Mouse (Mus musculus): ENCODE data around the gene Erg. TPM values are rescaled to one million over a fixed set of nuclear protein-coding genes. Genes with fewer than 3 reads are reported as not detected.

Gene Erg
- polyA plus RNA-seq, 1 experiment from 2014 or later, result 0.75 TPM

GRCm38 (mm10) chr16:95436051-95436450 is 150.3 kb downstream of the Erg start:
- Histone ChIP-seq H3K9ac (ENCODE audit: low read length) (no peak overlapping the region), H3K27ac (ENCODE audit: low read depth, low read length) (no peak overlapping the region), H3K27me3 (replicated peaks; ENCODE audit: control insufficient read depth, insufficient read depth, low read length) (no peaks in the 10 kb centered on the region), H3K36me3 (ENCODE audit: control insufficient read depth, insufficient read depth, low read length) (no peaks in the 10 kb centered on the region), H3K4me2 (ENCODE audit: low read length) (no peak overlapping the region), H3K4me3 (ENCODE audit: low read depth, low read length) (no peak overlapping the region), H3K9me3 (replicated peaks; ENCODE audit: control insufficient read depth, low read length) (no peaks in the 10 kb centered on the region), H3K4me1 (ENCODE audit: control insufficient read depth, insufficient read depth, low read length) (no peaks in the 10 kb centered on the region)
- ATAC-seq, result no peak
- WGBS, result 73% methylated on average over 4 of the region's 4 CpGs
- DNase-seq (ENCODE audit: low spot score), result no peak

- 95% methylated on average over 8 of the region's 8 CpGs for WGBS
- Histone ChIP-seq H3K4me3 (ENCODE audit: low read depth, low read length) (no peak overlapping the region), H3K9ac (ENCODE audit: low read length) (no peak overlapping the region), H3K4me1 (ENCODE audit: control insufficient read depth, insufficient read depth, low read length) (no peaks in the 10 kb centered on the region), H3K4me2 (ENCODE audit: low read length) (no peak overlapping the region), H3K27ac (ENCODE audit: low read depth, low read length) (no peak overlapping the region), H3K36me3 (ENCODE audit: control insufficient read depth, insufficient read depth, low read length) (no peaks in the 10 kb centered on the region), H3K9me3 (replicated peaks; ENCODE audit: control insufficient read depth, low read length) (no peaks in the 10 kb centered on the region), H3K27me3 (replicated peaks; ENCODE audit: control insufficient read depth, insufficient read depth, low read length) (no peaks in the 10 kb centered on the region)
- no peak for ATAC-seq
- no peak for DNase-seq (ENCODE audit: low spot score)
Observed at GRCm38 (mm10) chr16:95434434-95434833, 152.0 kb downstream of the Erg start.

- Histone ChIP-seq H3K27me3 (replicated peaks; ENCODE audit: control insufficient read depth, insufficient read depth, low read length) (no peaks in the 10 kb centered on the region), H3K4me1 (ENCODE audit: control insufficient read depth, insufficient read depth, low read length) (no peaks in the 10 kb centered on the region)
- WGBS, result 89% methylated on average over 2 of the region's 2 CpGs
Observed at GRCm38 (mm10) chr16:95432540-95432971, 153.8 kb downstream of the Erg start.

GRCm38 (mm10) chr16:95429851-95430250 is 156.5 kb downstream of the Erg start:
- Histone ChIP-seq H3K4me2 (ENCODE audit: low read length) (no peak overlapping the region), H3K4me3 (ENCODE audit: low read depth, low read length) (no peak overlapping the region), H3K9me3 (replicated peaks; ENCODE audit: control insufficient read depth, low read length) (no peaks in the 10 kb centered on the region), H3K4me1 (ENCODE audit: control insufficient read depth, insufficient read depth, low read length) (no peaks in the 10 kb centered on the region), H3K27me3 (replicated peaks; ENCODE audit: control insufficient read depth, insufficient read depth, low read length) (no peaks in the 10 kb centered on the region), H3K9ac (ENCODE audit: low read length) (no peak overlapping the region), H3K36me3 (ENCODE audit: control insufficient read depth, insufficient read depth, low read length) (no peaks in the 10 kb centered on the region), H3K27ac (ENCODE audit: low read depth, low read length) (no peak overlapping the region)
- DNase-seq (ENCODE audit: low spot score) (no peak), ATAC-seq (no peak)
- WGBS, result 91% methylated on average over 3 of the region's 3 CpGs

More at GRCm38 (mm10) chr16:95432540-95432971, 153.8 kb downstream of the Erg start:
- Histone ChIP-seq H3K9ac (ENCODE audit: low read length) (no peak overlapping the region), H3K9me3 (replicated peaks; ENCODE audit: control insufficient read depth, low read length) (no peaks in the 10 kb centered on the region), H3K4me2 (ENCODE audit: low read length) (no peak overlapping the region), H3K36me3 (ENCODE audit: control insufficient read depth, insufficient read depth, low read length) (no peaks in the 10 kb centered on the region), H3K27ac (ENCODE audit: low read depth, low read length) (no peak overlapping the region), H3K4me3 (ENCODE audit: low read depth, low read length) (no peak overlapping the region)
- ATAC-seq (no peak), DNase-seq (ENCODE audit: low spot score) (no peak)

- ATAC-seq, result no peak
- no peak overlapping the region for H3K27ac ChIP-seq (ENCODE audit: low read depth, low read length)
- H3K27me3 ChIP-seq (replicated peaks; ENCODE audit: control insufficient read depth, insufficient read depth, low read length), result no peaks in the 10 kb centered on the region
- H3K4me1 ChIP-seq (ENCODE audit: control insufficient read depth, insufficient read depth, low read length), result no peaks in the 10 kb centered on the region
- no peak for DNase-seq (ENCODE audit: low spot score)
- no peaks in the 10 kb centered on the region for H3K36me3 ChIP-seq (ENCODE audit: control insufficient read depth, insufficient read depth, low read length)
- no peak overlapping the region for H3K9ac ChIP-seq (ENCODE audit: low read length)
- no peak overlapping the region for H3K4me2 ChIP-seq (ENCODE audit: low read length)
- WGBS, result 90% methylated on average over 5 of the region's 5 CpGs
- no peak overlapping the region for H3K4me3 ChIP-seq (ENCODE audit: low read depth, low read length)
- no peaks in the 10 kb centered on the region for H3K9me3 ChIP-seq (replicated peaks; ENCODE audit: control insufficient read depth, low read length)
Observed at GRCm38 (mm10) chr16:95428239-95428638, 158.2 kb downstream of the Erg start.

- no peak overlapping the region for H3K4me2 ChIP-seq (ENCODE audit: low read length)
- no peak overlapping the region for H3K4me3 ChIP-seq (ENCODE audit: low read depth, low read length)
- ATAC-seq, result no peak
- H3K27ac ChIP-seq (ENCODE audit: low read depth, low read length), result no peak overlapping the region
- no peaks in the 10 kb centered on the region for H3K9me3 ChIP-seq (replicated peaks; ENCODE audit: control insufficient read depth, low read length)
- WGBS, result 88% methylated on average over 10 of the region's 10 CpGs
- H3K4me1 ChIP-seq (ENCODE audit: control insufficient read depth, insufficient read depth, low read length), result no peaks in the 10 kb centered on the region
- no peaks in the 10 kb centered on the region for H3K36me3 ChIP-seq (ENCODE audit: control insufficient read depth, insufficient read depth, low read length)
- no peaks in the 10 kb centered on the region for H3K27me3 ChIP-seq (replicated peaks; ENCODE audit: control insufficient read depth, insufficient read depth, low read length)
- no peak for DNase-seq (ENCODE audit: low spot score)
- no peak overlapping the region for H3K9ac ChIP-seq (ENCODE audit: low read length)
Observed at GRCm38 (mm10) chr16:95427512-95427911, 158.9 kb downstream of the Erg start.

- ATAC-seq (no peak), DNase-seq (ENCODE audit: low spot score) (no peak)
- H3K36me3 ChIP-seq (ENCODE audit: control insufficient read depth, insufficient read depth, low read length), result no peaks in the 10 kb centered on the region
- no peak overlapping the region for H3K4me3 ChIP-seq (ENCODE audit: low read depth, low read length)
- no peak overlapping the region for H3K9ac ChIP-seq (ENCODE audit: low read length)
- no peaks in the 10 kb centered on the region for H3K9me3 ChIP-seq (replicated peaks; ENCODE audit: control insufficient read depth, low read length)
- H3K27ac ChIP-seq (ENCODE audit: low read depth, low read length), result no peak overlapping the region
- 86% methylated on average over 5 of the region's 5 CpGs for WGBS
- H3K27me3 ChIP-seq (replicated peaks; ENCODE audit: control insufficient read depth, insufficient read depth, low read length), result no peaks in the 10 kb centered on the region
- H3K4me2 ChIP-seq (ENCODE audit: low read length), result no peak overlapping the region
- no peaks in the 10 kb centered on the region; the same call in 1 of the 2 replicates for H3K4me1 ChIP-seq (ENCODE audit: control insufficient read depth, insufficient read depth, low read length)
Observed at GRCm38 (mm10) chr16:95422658-95423073, 163.7 kb downstream of the Erg start.

GRCm38 (mm10) chr16:95421235-95421886 is 165.0 kb downstream of the Erg start:
- 29% methylated on average over 7 of the region's 7 CpGs for WGBS
- no peak for ATAC-seq

GRCm38 (mm10) chr16:95415921-95416320 is 170.5 kb downstream of the Erg start:
- H3K9me3 ChIP-seq (replicated peaks; ENCODE audit: control insufficient read depth, low read length), result no peaks in the 10 kb centered on the region
- H3K27me3 ChIP-seq (replicated peaks; ENCODE audit: control insufficient read depth, insufficient read depth, low read length), result no peaks in the 10 kb centered on the region
- no peak overlapping the region for H3K4me2 ChIP-seq (ENCODE audit: low read length)
- H3K9ac ChIP-seq (ENCODE audit: low read length), result no peak overlapping the region
- H3K4me1 ChIP-seq (ENCODE audit: control insufficient read depth, insufficient read depth, low read length), result no peaks in the 10 kb centered on the region
- no peak for DNase-seq (ENCODE audit: low spot score)
- no peak overlapping the region for H3K27ac ChIP-seq (ENCODE audit: low read depth, low read length)
- no peak overlapping the region for H3K4me3 ChIP-seq (ENCODE audit: low read depth, low read length)
- no peaks in the 10 kb centered on the region for H3K36me3 ChIP-seq (ENCODE audit: control insufficient read depth, insufficient read depth, low read length)
- WGBS, result 90% methylated on average over 4 of the region's 4 CpGs
- ATAC-seq, result no peak

More at GRCm38 (mm10) chr16:95421235-95421886, 165.0 kb downstream of the Erg start:
- Histone ChIP-seq H3K9me3 (replicated peaks; ENCODE audit: control insufficient read depth, low read length) (no peaks in the 10 kb centered on the region), H3K4me1 (ENCODE audit: control insufficient read depth, insufficient read depth, low read length) (no peaks in the 10 kb centered on the region; the same call in 1 of the 2 replicates), H3K4me3 (ENCODE audit: low read depth, low read length) (no peak overlapping the region), H3K9ac (ENCODE audit: low read length) (no peak overlapping the region), H3K27me3 (replicated peaks; ENCODE audit: control insufficient read depth, insufficient read depth, low read length) (no peaks in the 10 kb centered on the region), H3K4me2 (ENCODE audit: low read length) (no peak overlapping the region), H3K36me3 (ENCODE audit: control insufficient read depth, insufficient read depth, low read length) (no peaks in the 10 kb centered on the region), H3K27ac (ENCODE audit: low read depth, low read length) (no peak overlapping the region)
- DNase-seq (ENCODE audit: low spot score), result peak; percentile 30

Measured in forebrain, embryonic 14.5 days (tissue).